Mouse (Mus musculus): ENCODE data around the gene Arl4a. TPM values are rescaled to one million over a fixed set of nuclear protein-coding genes. Genes with fewer than 3 reads are reported as not detected.

Gene Arl4a
- polyA plus RNA-seq, 1 experiment, result 4.3 TPM

DNA sequence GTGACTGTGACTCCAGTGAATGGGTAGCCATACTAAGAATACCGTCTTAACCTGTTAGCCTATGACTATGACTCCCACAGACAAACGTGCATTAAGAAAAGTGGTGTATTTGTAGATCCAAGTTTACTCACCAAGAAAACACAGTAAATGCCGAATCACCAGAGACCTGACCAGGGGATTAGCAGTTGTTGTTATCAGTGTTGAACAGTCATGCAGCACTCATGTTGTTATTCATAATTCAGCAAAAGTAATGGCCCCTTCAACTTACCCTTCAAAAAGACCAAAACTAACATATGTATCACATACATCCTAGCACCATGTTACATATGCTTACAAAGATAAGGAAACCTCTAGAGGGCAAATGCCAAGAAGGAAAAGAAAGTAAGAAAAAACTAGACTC, 10.4 kb downstream of the Arl4a start:
- Histone ChIP-seq H3K27ac (ENCODE audit: insufficient read depth, low read depth, low read length) (no peak overlapping the region), H3K4me1 (ENCODE audit: control insufficient read depth, insufficient read depth, insufficient read length, low read length) (peaks cover 2% of the 10 kb centered on the region; the same call in 1 of the 2 replicates), H3K4me3 (ENCODE audit: low read depth, low read length) (no peak overlapping the region), H3K27me3 (ENCODE audit: control insufficient read depth, insufficient read depth, low read length) (no peaks in the 10 kb centered on the region), H3K36me3 (ENCODE audit: control insufficient read depth, insufficient read depth, low read length) (peaks cover 5% of the 10 kb centered on the region)
- WGBS, result 81% methylated on average over 3 of the region's 3 CpGs
- TF ChIP-seq CTCF (IDR thresholded peaks at IDR 0.05; ENCODE audit: extremely low read depth, insufficient read length, insufficient replicate concordance, low read depth, low read length), result no peak
- no peak for TF ChIP-seq POLR2A (IDR thresholded peaks at IDR 0.05; ENCODE audit: low read depth, low read length)

DNA sequence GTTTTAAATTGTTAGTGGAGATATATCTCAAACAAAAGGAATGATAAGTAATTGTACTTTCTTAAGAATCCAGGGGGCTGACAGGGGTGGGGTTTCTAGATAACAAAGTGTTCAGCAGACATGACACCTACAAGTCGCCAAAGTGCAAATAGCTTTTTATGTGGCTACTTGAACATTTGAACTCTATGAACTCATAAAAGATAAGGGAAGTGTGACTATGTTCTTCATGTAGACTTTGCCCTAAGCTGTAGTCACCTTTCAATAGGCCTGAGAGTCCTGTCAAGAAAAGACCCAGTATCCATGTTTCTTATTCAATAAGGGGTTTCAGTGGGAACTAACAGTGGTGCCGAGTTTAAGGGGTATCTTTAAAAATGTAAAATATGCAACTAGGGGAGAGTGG, 13.9 kb downstream of the Arl4a start:
- Histone ChIP-seq H3K27me3 (ENCODE audit: control insufficient read depth, insufficient read depth, low read length) (no peaks in the 10 kb centered on the region), H3K27ac (ENCODE audit: insufficient read depth, low read depth, low read length) (no peak overlapping the region), H3K36me3 (ENCODE audit: control insufficient read depth, insufficient read depth, low read length) (0 out of 2 replicates have a peak, but pooled peaks cover 1% of the 10 kb centered on the region), H3K4me3 (ENCODE audit: low read depth, low read length) (no peak overlapping the region), H3K4me1 (ENCODE audit: control insufficient read depth, insufficient read depth, insufficient read length, low read length) (peaks cover 7% of the 10 kb centered on the region; the same call in 1 of the 2 replicates)
- TF ChIP-seq CTCF (IDR thresholded peaks at IDR 0.05; ENCODE audit: extremely low read depth, insufficient read length, insufficient replicate concordance, low read depth, low read length), result no peak
- TF ChIP-seq POLR2A (IDR thresholded peaks at IDR 0.05; ENCODE audit: low read depth, low read length), result no peak
- 28% methylated on average over 2 of the region's 2 CpGs for WGBS

DNA sequence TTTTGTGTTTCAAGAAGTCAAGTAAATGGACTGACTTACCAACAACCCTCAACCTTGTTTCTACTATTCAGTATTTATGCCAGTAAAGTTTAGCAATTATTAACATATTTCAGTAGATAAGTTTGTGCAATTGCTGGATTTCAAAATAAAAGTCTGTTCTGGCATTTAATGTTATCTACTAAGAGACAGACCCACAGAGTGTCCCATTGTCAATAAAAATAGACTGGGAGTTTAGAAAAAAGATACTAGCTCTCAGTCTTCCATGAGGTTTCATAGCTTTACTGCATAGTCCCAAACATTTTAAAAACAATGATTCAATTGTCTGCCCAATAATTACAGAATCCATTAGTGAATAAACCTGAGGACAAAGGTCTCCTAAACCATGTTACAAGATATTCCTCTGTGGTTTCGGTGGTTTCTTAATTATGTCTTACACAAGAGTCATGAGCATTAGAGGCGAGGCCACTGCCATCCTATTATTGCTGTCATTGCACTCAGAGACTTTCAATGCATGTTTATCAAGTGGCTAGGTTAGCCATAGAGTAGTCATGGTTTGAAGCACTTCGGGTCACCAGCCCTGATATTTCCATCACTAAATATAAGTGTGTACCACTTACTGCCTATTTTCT, 14.7 kb downstream of the Arl4a start:
- Histone ChIP-seq H3K36me3 (ENCODE audit: control insufficient read depth, insufficient read depth, low read length) (0 out of 2 replicates have a peak, but pooled peaks cover 1% of the 10 kb centered on the region), H3K4me3 (ENCODE audit: low read depth, low read length) (no peak overlapping the region), H3K27ac (ENCODE audit: insufficient read depth, low read depth, low read length) (peak overlapping the region; percentile 58; the same call in 1 of the 2 replicates), H3K27me3 (ENCODE audit: control insufficient read depth, insufficient read depth, low read length) (no peaks in the 10 kb centered on the region), H3K4me1 (ENCODE audit: control insufficient read depth, insufficient read depth, insufficient read length, low read length) (peaks cover 7% of the 10 kb centered on the region; the same call in 1 of the 2 replicates)
- TF ChIP-seq CTCF (IDR thresholded peaks at IDR 0.05; ENCODE audit: extremely low read depth, insufficient read length, insufficient replicate concordance, low read depth, low read length) (no peak), POLR2A (IDR thresholded peaks at IDR 0.05; ENCODE audit: low read depth, low read length) (no peak)
- 29% methylated on average over 3 of the region's 3 CpGs for WGBS

DNA sequence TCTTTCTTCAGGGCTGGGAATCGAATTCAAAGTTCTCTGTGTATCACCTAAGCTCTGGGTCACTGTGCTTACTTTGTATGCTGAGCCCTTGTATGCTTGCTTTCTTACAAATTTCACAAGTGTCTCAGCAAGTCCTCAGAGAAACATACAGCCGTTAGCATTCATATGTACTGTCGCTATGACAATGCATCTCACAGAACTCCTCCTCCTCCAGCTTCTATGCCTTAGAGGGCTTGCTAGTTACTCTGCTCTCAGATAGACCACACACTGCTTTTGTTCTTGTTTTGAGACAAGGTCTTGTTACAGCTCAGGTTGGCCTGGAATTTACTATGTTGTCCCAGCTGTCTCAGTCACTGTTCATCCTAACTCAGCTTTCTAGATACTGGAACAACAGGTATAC, 15.5 kb downstream of the Arl4a start:
- H3K27ac ChIP-seq (ENCODE audit: insufficient read depth, low read depth, low read length), result no peak overlapping the region
- 75% methylated on average over 3 of the region's 3 CpGs for WGBS
- H3K4me1 ChIP-seq (ENCODE audit: control insufficient read depth, insufficient read depth, insufficient read length, low read length), result peaks cover 10% of the 10 kb centered on the region; the same call in 1 of the 2 replicates
- 0 out of 2 replicates have a peak, but pooled peaks cover 1% of the 10 kb centered on the region for H3K36me3 ChIP-seq (ENCODE audit: control insufficient read depth, insufficient read depth, low read length)
- TF ChIP-seq POLR2A (IDR thresholded peaks at IDR 0.05; ENCODE audit: low read depth, low read length) (no peak), CTCF (IDR thresholded peaks at IDR 0.05; ENCODE audit: extremely low read depth, insufficient read length, insufficient replicate concordance, low read depth, low read length) (no peak)
- no peak overlapping the region for H3K4me3 ChIP-seq (ENCODE audit: low read depth, low read length)
- H3K27me3 ChIP-seq (ENCODE audit: control insufficient read depth, insufficient read depth, low read length), result no peaks in the 10 kb centered on the region

DNA sequence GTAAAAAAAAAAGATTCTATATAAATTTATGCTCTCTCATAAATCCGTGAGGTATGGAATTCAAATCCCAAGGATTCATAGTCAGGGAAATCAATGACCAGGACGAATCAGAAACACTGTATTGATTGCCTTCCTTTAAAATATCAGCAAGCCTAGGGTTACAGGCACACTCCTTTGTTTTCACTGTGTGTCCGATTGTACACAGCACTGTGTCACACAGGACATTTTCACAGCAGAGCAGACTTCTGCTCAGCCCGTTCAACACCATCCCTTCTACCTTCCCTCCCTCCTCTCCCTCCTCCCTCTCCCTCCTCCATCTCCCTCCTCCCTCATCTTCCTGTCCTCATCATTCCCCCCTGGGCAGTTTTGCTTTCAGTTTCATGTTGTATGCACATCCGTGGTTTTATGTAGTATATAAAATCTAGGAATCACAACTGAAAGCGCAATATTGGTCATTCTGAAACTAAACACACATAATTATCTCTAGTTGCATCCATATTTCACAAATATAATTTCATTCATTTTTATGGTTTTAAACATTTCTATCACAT, 19.8 kb downstream of the Arl4a start:
- peaks cover 17% of the 10 kb centered on the region; the same call in 1 of the 2 replicates for H3K4me1 ChIP-seq (ENCODE audit: control insufficient read depth, insufficient read depth, insufficient read length, low read length)
- H3K36me3 ChIP-seq (ENCODE audit: control insufficient read depth, insufficient read depth, low read length), result no peaks in the 10 kb centered on the region
- H3K4me3 ChIP-seq (ENCODE audit: low read depth, low read length), result peak overlapping the region; percentile 31; the same call in 1 of the 2 replicates
- 0 out of 2 replicates have a peak overlapping the region, but pooled peaks have one; percentile 14 for H3K27ac ChIP-seq (ENCODE audit: insufficient read depth, low read depth, low read length)
- no peak for TF ChIP-seq CTCF (IDR thresholded peaks at IDR 0.05; ENCODE audit: extremely low read depth, insufficient read length, insufficient replicate concordance, low read depth, low read length)
- TF ChIP-seq POLR2A (IDR thresholded peaks at IDR 0.05; ENCODE audit: low read depth, low read length), result no peak
- 36% methylated on average over 6 of the region's 6 CpGs for WGBS
- H3K27me3 ChIP-seq (ENCODE audit: control insufficient read depth, insufficient read depth, low read length), result no peaks in the 10 kb centered on the region

DNA sequence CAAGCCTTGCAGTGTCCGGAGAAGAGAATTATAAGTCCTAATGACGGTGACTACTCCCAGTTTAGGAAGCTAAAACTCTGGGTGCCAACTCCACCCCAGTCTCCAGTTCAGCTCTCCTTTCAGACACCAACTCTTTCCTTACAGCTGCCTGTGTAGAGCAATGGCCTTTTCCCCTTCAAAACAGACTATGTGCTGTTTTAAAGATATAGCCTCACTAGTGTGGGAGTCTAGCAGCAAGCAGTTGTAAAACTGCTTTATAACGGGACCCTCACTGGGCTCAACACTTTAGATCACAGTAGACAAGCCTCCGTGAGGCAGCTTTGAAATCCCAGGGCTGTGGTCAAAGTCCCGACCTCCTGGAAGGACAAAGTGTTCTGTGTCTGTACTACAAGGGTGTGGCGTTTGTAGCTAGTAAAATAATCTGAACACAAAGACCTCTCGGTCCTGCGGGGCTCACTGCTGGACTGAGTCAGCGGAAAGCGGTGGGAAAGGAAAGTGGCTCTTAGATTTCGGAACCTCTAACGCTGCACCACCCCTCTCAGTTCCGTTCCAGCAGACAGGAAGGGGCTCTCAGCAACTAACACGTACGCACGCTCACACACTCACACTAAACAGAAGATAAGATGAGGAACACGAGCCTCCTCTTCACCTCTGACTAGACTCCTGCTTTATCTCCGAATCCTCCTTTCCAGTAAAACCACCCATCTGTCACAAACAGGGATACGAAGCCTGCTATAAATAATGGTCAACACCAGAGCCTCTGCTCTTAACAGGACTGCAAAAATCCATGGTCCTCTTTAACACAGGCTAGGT, 21.0 kb downstream of the Arl4a start:
- H3K4me3 ChIP-seq (ENCODE audit: low read depth, low read length), result peak overlapping the region; percentile 54
- H3K27ac ChIP-seq (ENCODE audit: insufficient read depth, low read depth, low read length), result peak overlapping the region; percentile 73
- 3% methylated on average over 19 of the region's 19 CpGs for WGBS
- H3K4me1 ChIP-seq (ENCODE audit: control insufficient read depth, insufficient read depth, insufficient read length, low read length), result peaks cover 11% of the 10 kb centered on the region; the same call in 1 of the 2 replicates
- H3K27me3 ChIP-seq (ENCODE audit: control insufficient read depth, insufficient read depth, low read length), result no peaks in the 10 kb centered on the region
- H3K36me3 ChIP-seq (ENCODE audit: control insufficient read depth, insufficient read depth, low read length), result no peaks in the 10 kb centered on the region
- TF ChIP-seq CTCF (IDR thresholded peaks at IDR 0.05; ENCODE audit: extremely low read depth, insufficient read length, insufficient replicate concordance, low read depth, low read length) (no peak), POLR2A (IDR thresholded peaks at IDR 0.05; ENCODE audit: low read depth, low read length) (peak; percentile 59; the same call in 1 of the 2 replicates)
